Mouse (Mus musculus): ENCODE measurements around the gene Nol9. TPM values are rescaled to one million over a fixed set of nuclear protein-coding genes. Genes with fewer than 3 reads are reported as not detected.

Nol9 gene
- polyA plus RNA-seq, 1 experiment from 2014 or later: 36.9 TPM

- Histone ChIP-seq H3K36me3 (peaks cover 26% of the 10 kb centered on the region), H3K4me3 (peak within 1 kb of the TSS; percentile 100), H3K27me3 (ENCODE audit: insufficient read depth, poor library complexity, severe bottlenecking) (peaks cover 8% of the 10 kb centered on the region; the same call in 1 of the 2 replicates), H3K9me3 (no peaks in the 10 kb centered on the region), H3K27ac (peak within 1 kb of the TSS; percentile 90), H3K4me1 (peaks cover 23% of the 10 kb centered on the region)
- 41% methylated on average over 10 of the region's 10 CpGs for WGBS
- no peak for DNase-seq (ENCODE audit: low spot score)
Measured at GRCm38 (mm10) chr4:152038225-152038984, 716 bp upstream of the Nol9 start, which contains the start of gene Tas1r1. Tas1r1 (minus strand) TSS chr4:152038568.

GRCm38 (mm10) chr4:152039831-152040310 lies 750 bp downstream of the Nol9 start:
- H3K9me3 ChIP-seq: no peaks in the 10 kb centered on the region
- no peak for DNase-seq (ENCODE audit: low spot score)
- peaks cover 23% of the 10 kb centered on the region for H3K4me1 ChIP-seq
- peak overlapping the region; percentile 90 for H3K27ac ChIP-seq
- 2% methylated on average over 25 of the region's 25 CpGs for WGBS
- peaks cover 40% of the 10 kb centered on the region for H3K36me3 ChIP-seq
- peak overlapping the region; percentile 100 for H3K4me3 ChIP-seq
- H3K27me3 ChIP-seq (ENCODE audit: insufficient read depth, poor library complexity, severe bottlenecking): no peaks in the 10 kb centered on the region

- 96% methylated on average over 22 of the region's 22 CpGs for WGBS
- H3K27ac ChIP-seq: no peak overlapping the region
- H3K27me3 ChIP-seq (ENCODE audit: insufficient read depth, poor library complexity, severe bottlenecking): no peaks in the 10 kb centered on the region
- H3K4me3 ChIP-seq: no peak overlapping the region
- no peaks in the 10 kb centered on the region for H3K9me3 ChIP-seq
- no peak for DNase-seq (ENCODE audit: low spot score)
- peaks cover 23% of the 10 kb centered on the region for H3K4me1 ChIP-seq
- H3K36me3 ChIP-seq: peaks cover 61% of the 10 kb centered on the region
Measured at GRCm38 (mm10) chr4:152041924-152042641, 3.0 kb downstream of the Nol9 start.

- WGBS: 86% methylated on average over 3 of the region's 3 CpGs
- peaks cover 21% of the 10 kb centered on the region for H3K4me1 ChIP-seq
- H3K36me3 ChIP-seq: peaks cover 72% of the 10 kb centered on the region
Measured at GRCm38 (mm10) chr4:152043171-152043570, 4.0 kb downstream of the Nol9 start.

GRCm38 (mm10) chr4:152044609-152045008 lies 5.5 kb downstream of the Nol9 start:
- peaks cover 85% of the 10 kb centered on the region for H3K36me3 ChIP-seq
- WGBS: 80% methylated on average over 6 of the region's 6 CpGs

More at GRCm38 (mm10) chr4:152043171-152043570, 4.0 kb downstream of the Nol9 start:
- no peak overlapping the region for H3K27ac ChIP-seq
- no peaks in the 10 kb centered on the region for H3K27me3 ChIP-seq (ENCODE audit: insufficient read depth, poor library complexity, severe bottlenecking)
- H3K4me3 ChIP-seq: no peak overlapping the region
- H3K9me3 ChIP-seq: no peaks in the 10 kb centered on the region
- DNase-seq (ENCODE audit: low spot score): no peak

GRCm38 (mm10) chr4:152062390-152063110 lies 23.4 kb downstream of the Nol9 start:
- no peaks in the 10 kb centered on the region for H3K27me3 ChIP-seq (ENCODE audit: insufficient read depth, poor library complexity, severe bottlenecking)
- DNase-seq (ENCODE audit: low spot score): no peak
- peaks cover 5% of the 10 kb centered on the region; the same call in 1 of the 2 replicates for H3K4me1 ChIP-seq
- no peak overlapping the region for H3K4me3 ChIP-seq
- H3K36me3 ChIP-seq: peaks cover 41% of the 10 kb centered on the region
- no peak overlapping the region for H3K27ac ChIP-seq
- WGBS: 81% methylated on average over 9 of the region's 9 CpGs
- H3K9me3 ChIP-seq: no peaks in the 10 kb centered on the region

More at GRCm38 (mm10) chr4:152044609-152045008, 5.5 kb downstream of the Nol9 start:
- H3K4me1 ChIP-seq: peaks cover 10% of the 10 kb centered on the region
- H3K27ac ChIP-seq: no peak overlapping the region
- no peak overlapping the region for H3K4me3 ChIP-seq
- no peaks in the 10 kb centered on the region for H3K9me3 ChIP-seq
- DNase-seq (ENCODE audit: low spot score): no peak
- no peaks in the 10 kb centered on the region for H3K27me3 ChIP-seq (ENCODE audit: insufficient read depth, poor library complexity, severe bottlenecking)

GRCm38 (mm10) chr4:152067280-152067679 lies 28.2 kb downstream of the Nol9 start:
- no peak overlapping the region for H3K27ac ChIP-seq
- no peaks in the 10 kb centered on the region for H3K27me3 ChIP-seq (ENCODE audit: insufficient read depth, poor library complexity, severe bottlenecking)
- H3K9me3 ChIP-seq: no peaks in the 10 kb centered on the region
- H3K36me3 ChIP-seq: peaks cover 2% of the 10 kb centered on the region; the same call in 1 of the 2 replicates
- no peak for DNase-seq (ENCODE audit: low spot score)
- H3K4me1 ChIP-seq: peaks cover 15% of the 10 kb centered on the region
- no peak overlapping the region for H3K4me3 ChIP-seq

GRCm38 (mm10) chr4:152068166-152068724 lies 29.1 kb downstream of the Nol9 start:
- Histone ChIP-seq H3K9me3 (no peaks in the 10 kb centered on the region), H3K4me3 (no peak overlapping the region), H3K4me1 (peaks cover 20% of the 10 kb centered on the region), H3K27ac (no peak overlapping the region), H3K27me3 (ENCODE audit: insufficient read depth, poor library complexity, severe bottlenecking) (no peaks in the 10 kb centered on the region), H3K36me3 (no peaks in the 10 kb centered on the region)
- 77% methylated on average over 6 of the region's 6 CpGs for WGBS
- no peak for DNase-seq (ENCODE audit: low spot score)

- Histone ChIP-seq H3K9me3 (no peaks in the 10 kb centered on the region), H3K4me1 (peaks cover 24% of the 10 kb centered on the region), H3K36me3 (no peaks in the 10 kb centered on the region), H3K4me3 (no peak overlapping the region), H3K27ac (no peak overlapping the region), H3K27me3 (ENCODE audit: insufficient read depth, poor library complexity, severe bottlenecking) (no peaks in the 10 kb centered on the region)
- no peak for DNase-seq (ENCODE audit: low spot score)
- 81% methylated on average over 3 of the region's 3 CpGs for WGBS
Measured at GRCm38 (mm10) chr4:152069245-152069644, 30.1 kb downstream of the Nol9 start.

GRCm38 (mm10) chr4:152070494-152071396 lies 31.6 kb downstream of the Nol9 start:
- Histone ChIP-seq H3K4me1 (peaks cover 29% of the 10 kb centered on the region), H3K36me3 (no peaks in the 10 kb centered on the region), H3K9me3 (no peaks in the 10 kb centered on the region), H3K4me3 (no peak overlapping the region), H3K27ac (no peak overlapping the region), H3K27me3 (ENCODE audit: insufficient read depth, poor library complexity, severe bottlenecking) (no peaks in the 10 kb centered on the region; the same call in 1 of the 2 replicates)
- no peak for DNase-seq (ENCODE audit: low spot score)
- WGBS: 77% methylated on average over 11 of the region's 11 CpGs

- Histone ChIP-seq H3K27me3 (ENCODE audit: insufficient read depth, poor library complexity, severe bottlenecking) (no peaks in the 10 kb centered on the region; the same call in 1 of the 2 replicates), H3K36me3 (no peaks in the 10 kb centered on the region), H3K4me3 (no peak within 1 kb of the TSS), H3K27ac (0 out of 2 replicates have a peak within 1 kb of the TSS, but pooled peaks have one; percentile 17), H3K4me1 (peaks cover 38% of the 10 kb centered on the region), H3K9me3 (no peaks in the 10 kb centered on the region)
- WGBS: 63% methylated on average over 10 of the region's 10 CpGs
- no peak for DNase-seq (ENCODE audit: low spot score)
Measured at GRCm38 (mm10) chr4:152072121-152072601, 33.0 kb downstream of the Nol9 start, which contains the start of gene Plekhg5. Plekhg5 (plus strand) TSS chr4:152072498.

Measured in heart, embryonic 10.5 days (tissue).